In genomic region chr13:41345756-41346155, GRCm38 (mm10) we compare ENCODE assay signal across 8 mouse cellular contexts.
A peak's percentile ranks its signal among the peaks of the same experiment; 100 is the strongest.
DNase-seq lines count a peak whose midpoint lies in the region; ATAC-seq and TF ChIP-seq lines count a peak whose summit lies in the region.

No protein-coding gene starts in this region.

- H3K9me3 ChIP-seq in heart, embryonic 11.5 days (replicated peaks; ENCODE audit: control insufficient read depth, low read length) = no peaks in the 10 kb centered on the region
- H3K9me3 ChIP-seq in intestine, postnatal 0 days (ENCODE audit: control insufficient read depth) = no peaks in the 10 kb centered on the region
- no peaks in the 10 kb centered on the region for H3K9me3 ChIP-seq in midbrain, postnatal 0 days (ENCODE audit: low read length)
- no peaks in the 10 kb centered on the region for H3K9me3 ChIP-seq in forebrain, embryonic 10.5 days

- WGBS in heart, embryonic 11.5 days (ENCODE audit: insufficient replicate concordance) = 55% methylated on average over 7 of the region's 7 CpGs
- WGBS in intestine, postnatal 0 days = 49% methylated on average over 7 of the region's 7 CpGs
- 75% methylated on average over 7 of the region's 7 CpGs for WGBS in midbrain, postnatal 0 days
- 93% methylated on average over 7 of the region's 7 CpGs for WGBS in forebrain, embryonic 10.5 days

- 0 out of 2 replicates have a peak overlapping the region, but pooled peaks have one; percentile 12 for H3K4me2 ChIP-seq in heart, embryonic 11.5 days
- H3K4me2 ChIP-seq in intestine, postnatal 0 days (replicated peaks; ENCODE audit: low read depth) = no peak overlapping the region
- no peak overlapping the region for H3K4me2 ChIP-seq in midbrain, postnatal 0 days (ENCODE audit: low read depth, low read length, poor library complexity, severe bottlenecking)

- H3K27ac ChIP-seq in heart, embryonic 11.5 days (ENCODE audit: low read depth, low read length) = peak overlapping the region; percentile 70
- H3K27ac ChIP-seq in intestine, postnatal 0 days (ENCODE audit: low read depth, low read length) = peak overlapping the region; percentile 29
- H3K27ac ChIP-seq in midbrain, postnatal 0 days (ENCODE audit: low read depth, low read length) = no peak overlapping the region
- no peak overlapping the region for H3K27ac ChIP-seq in forebrain, embryonic 10.5 days

- TF ChIP-seq CTCF in intestine, postnatal 0 days (IDR thresholded peaks at IDR 0.05; ENCODE audit: low read depth) = 0 out of 2 replicates have a peak, but pooled peaks have one; percentile 9
- no peak for TF ChIP-seq CTCF in midbrain, postnatal 0 days (IDR thresholded peaks at IDR 0.05)

- H3K4me1 ChIP-seq in heart, embryonic 11.5 days (ENCODE audit: control insufficient read depth, insufficient read depth, low read length) = peaks cover 35% of the 10 kb centered on the region
- peaks cover 30% of the 10 kb centered on the region for H3K4me1 ChIP-seq in intestine, postnatal 0 days (replicated peaks; ENCODE audit: control insufficient read depth, insufficient read depth, low read length)
- peaks cover 3% of the 10 kb centered on the region; the same call in 1 of the 2 replicates for H3K4me1 ChIP-seq in midbrain, postnatal 0 days (ENCODE audit: insufficient read depth, low read length)
- peaks cover 36% of the 10 kb centered on the region for H3K4me1 ChIP-seq in forebrain, embryonic 10.5 days

- no peak overlapping the region for H3K4me3 ChIP-seq in heart, embryonic 11.5 days (ENCODE audit: low read depth, low read length)
- no peak overlapping the region for H3K4me3 ChIP-seq in intestine, postnatal 0 days (ENCODE audit: low read depth, low read length)
- H3K4me3 ChIP-seq in midbrain, postnatal 0 days (ENCODE audit: low read depth, low read length) = no peak overlapping the region
- no peak overlapping the region for H3K4me3 ChIP-seq in forebrain, embryonic 10.5 days

- ATAC-seq in heart, embryonic 11.5 days (replicated peaks; ENCODE audit: insufficient number of reproducible peaks, low FRiP score, low TSS enrichment) = peak; percentile 43; the same call in 1 of the 2 replicates
- ATAC-seq in intestine, postnatal 0 days = no peak
- ATAC-seq in midbrain, postnatal 0 days (ENCODE audit: low FRiP score) = no peak

- no peaks in the 10 kb centered on the region for H3K27me3 ChIP-seq in heart, embryonic 11.5 days (ENCODE audit: control insufficient read depth, insufficient read depth, low read length)
- H3K27me3 ChIP-seq in intestine, postnatal 0 days (replicated peaks; ENCODE audit: control insufficient read depth, insufficient read depth, low read length) = no peaks in the 10 kb centered on the region
- no peaks in the 10 kb centered on the region for H3K27me3 ChIP-seq in midbrain, postnatal 0 days (ENCODE audit: insufficient read depth, low read length)
- no peaks in the 10 kb centered on the region for H3K27me3 ChIP-seq in forebrain, embryonic 10.5 days (ENCODE audit: poor library complexity, severe bottlenecking)

- DNase-seq in CD4-positive, CD25-positive, alpha-beta regulatory T cell, adult 2 months (ENCODE audit: low read depth, low spot score) = peak; percentile 28
- peak; percentile 61 for DNase-seq in lung, postnatal 14 days
- DNase-seq in midbrain, postnatal 0 days (ENCODE audit: low spot score) = no peak
- DNase-seq in spleen, postnatal 10 days (ENCODE audit: low spot score in 2 of 2) = no peak
- no peak for DNase-seq in left cerebral cortex, adult 8-10 months (ENCODE audit: low spot score in 2 of 2)
- no peak for DNase-seq in forebrain, embryonic 10.5 days (ENCODE audit: extremely low spot score, low spot score)

- no peaks in the 10 kb centered on the region for H3K36me3 ChIP-seq in heart, embryonic 11.5 days (ENCODE audit: control insufficient read depth, insufficient read depth, low read length)
- no peaks in the 10 kb centered on the region; the same call in 1 of the 2 replicates for H3K36me3 ChIP-seq in intestine, postnatal 0 days (ENCODE audit: control insufficient read depth, insufficient read depth)
- H3K36me3 ChIP-seq in midbrain, postnatal 0 days (ENCODE audit: insufficient read depth, low read length) = no peaks in the 10 kb centered on the region
- peaks cover 43% of the 10 kb centered on the region for H3K36me3 ChIP-seq in forebrain, embryonic 10.5 days (replicated peaks)

- no peak overlapping the region for H3K9ac ChIP-seq in heart, embryonic 11.5 days (ENCODE audit: low read depth, low read length)
- no peak overlapping the region for H3K9ac ChIP-seq in intestine, postnatal 0 days (ENCODE audit: low read depth, low read length)
- H3K9ac ChIP-seq in midbrain, postnatal 0 days (replicated peaks; ENCODE audit: low read length, poor library complexity, severe bottlenecking) = no peak overlapping the region

Comparison
In these comparisons a context has a peak if more than half of its experiments do, and no peak if none do; other contexts are left out.
1. DNase-seq: peak in CD4-positive, CD25-positive, alpha-beta regulatory T cell, adult 2 months (single experiment) and lung, postnatal 14 days (single experiment); none in midbrain, postnatal 0 days (single experiment), spleen, postnatal 10 days (0 of 2), left cerebral cortex, adult 8-10 months (0 of 2) and forebrain, embryonic 10.5 days (single experiment).
2. H3K27ac ChIP-seq: peak in heart, embryonic 11.5 days (single experiment) and intestine, postnatal 0 days (single experiment); none in midbrain, postnatal 0 days (single experiment) and forebrain, embryonic 10.5 days (single experiment).